Mouse (Mus musculus) cerebellum, adult 9-10 months (tissue): ENCODE results near the gene Glb1.
"Not testable (repeated sequence)": the region's sequence is repeated elsewhere in the genome, so short reads cannot be mapped to it uniquely, and the experiment has no call there.

ENCODE experiments used
- DNase-seq: peaks from one replicate; pipeline ENCODE4 v3.0.0; 2022

The Glb1 gene

GRCm38 (mm10) chr9:114502711-114503427 lies 102.0 kb downstream of the Glb1 start:
- DNase-seq, result no peak

DNA sequence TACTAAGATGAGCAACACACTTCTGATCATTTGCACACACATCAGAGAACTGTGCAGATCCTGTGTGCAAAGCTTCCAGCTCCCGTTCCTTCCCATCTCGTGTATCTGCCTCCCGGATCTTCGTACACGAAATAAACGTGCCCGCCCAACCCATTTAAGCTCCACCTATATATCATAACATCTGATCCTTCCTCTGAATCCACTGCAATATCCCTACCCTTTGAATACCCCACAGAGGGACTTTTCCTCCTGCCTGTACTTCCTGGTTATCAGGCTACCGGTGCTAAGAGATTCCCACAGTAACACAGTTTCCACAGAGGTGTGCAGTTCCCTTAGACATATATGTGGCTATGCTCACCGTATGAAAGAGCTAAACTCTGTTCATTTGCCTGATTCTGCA lies 103.9 kb downstream of the Glb1 start, which contains the start of gene Ccr4:
Gene Ccr4, minus strand, starts transcription at position 101 of the 400 bp plus-strand sequence.
- DNase-seq, result no peak

GRCm38 (mm10) chr9:114506564-114506963 lies 105.7 kb downstream of the Glb1 start:
- no peak for DNase-seq

DNA sequence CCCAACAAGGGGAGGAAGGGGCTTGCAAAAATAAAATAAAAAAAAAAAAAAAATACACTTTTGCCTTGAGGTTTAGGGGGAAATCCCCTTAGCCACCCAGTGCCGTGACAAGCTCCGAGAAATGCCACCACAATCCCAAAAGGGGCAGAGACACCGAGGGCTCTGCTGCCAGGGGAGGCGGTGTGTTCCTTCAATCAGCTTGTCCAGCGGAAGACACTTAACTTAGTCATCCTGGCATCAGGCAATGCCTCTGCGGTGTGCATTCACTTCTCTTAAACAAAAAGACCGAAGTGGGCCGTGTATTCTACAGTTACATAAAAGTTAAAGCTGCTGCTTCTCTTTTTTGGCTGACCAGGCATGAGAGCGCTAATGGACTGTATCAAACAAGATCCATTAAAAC lies 106.5 kb downstream of the Glb1 start:
- DNase-seq, result no peak

DNA sequence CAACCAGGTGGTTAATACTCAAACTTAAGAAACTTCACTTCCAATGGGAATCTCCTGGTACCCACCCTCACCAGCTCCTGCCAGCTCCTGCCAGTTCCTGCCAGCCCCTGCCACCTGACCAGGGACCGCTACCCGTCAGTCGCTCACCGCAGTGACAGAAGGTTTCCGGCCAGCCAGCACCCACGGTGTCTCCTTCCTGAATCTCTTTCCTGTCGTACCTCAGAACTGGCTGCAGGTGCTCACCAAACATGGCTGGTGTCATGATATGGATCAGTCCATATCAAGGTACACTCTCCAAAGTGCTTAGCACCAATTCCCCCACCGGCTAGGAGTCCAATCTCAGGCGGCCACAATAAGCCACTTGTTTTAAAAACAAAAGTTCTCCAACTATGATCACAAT lies 108.9 kb downstream of the Glb1 start:
- DNase-seq, result no peak

DNA sequence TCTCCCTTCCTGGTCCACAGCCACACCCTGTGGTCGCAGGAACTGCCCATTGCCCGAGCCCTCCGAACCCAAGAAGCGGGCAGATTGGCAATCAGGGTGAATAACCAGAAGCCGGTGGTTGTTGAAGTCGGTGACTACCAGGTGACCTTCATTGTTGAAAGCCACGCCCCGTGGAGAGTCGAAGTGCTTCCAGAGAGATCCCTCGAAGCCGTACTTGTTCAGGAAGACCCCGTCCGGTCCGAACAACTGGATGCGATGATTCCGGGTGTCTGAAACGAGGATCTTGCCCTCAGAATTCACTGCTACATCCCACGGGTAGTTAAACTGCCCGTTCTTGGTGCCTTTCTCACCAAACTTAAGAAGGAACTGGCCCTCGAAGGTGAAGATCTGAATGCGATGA lies 112.0 kb downstream of the Glb1 start:
- DNase-seq, result no peak

DNA sequence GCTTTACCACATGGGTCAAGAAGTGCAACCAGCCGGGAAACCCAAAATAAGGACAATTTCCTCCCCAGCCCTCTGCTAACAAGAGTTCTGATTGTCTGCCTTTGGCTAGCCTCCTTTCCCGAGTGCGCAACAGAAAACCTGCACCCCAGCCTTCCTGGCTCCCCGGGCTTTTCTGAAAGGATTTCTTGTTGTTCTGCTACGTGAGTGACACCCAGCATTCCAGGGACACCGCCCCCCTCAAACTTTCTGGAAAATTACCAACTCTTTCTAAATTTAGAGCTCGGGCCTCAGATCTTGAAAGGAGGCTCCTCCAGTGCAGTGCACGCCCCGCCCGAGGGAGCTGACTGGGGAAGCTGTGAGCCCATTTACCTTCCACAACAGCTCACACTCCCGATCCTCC lies 114.5 kb downstream of the Glb1 start, which contains the start of gene C130032M10Rik:
Gene C130032M10Rik, plus strand, starts transcription at position 334 of the 400 bp plus-strand sequence.
- DNase-seq, result no peak

- no peak for DNase-seq
These were observed 117.1 kb downstream of the Glb1 start for GRCm38 (mm10) chr9:114517924-114518497.

DNA sequence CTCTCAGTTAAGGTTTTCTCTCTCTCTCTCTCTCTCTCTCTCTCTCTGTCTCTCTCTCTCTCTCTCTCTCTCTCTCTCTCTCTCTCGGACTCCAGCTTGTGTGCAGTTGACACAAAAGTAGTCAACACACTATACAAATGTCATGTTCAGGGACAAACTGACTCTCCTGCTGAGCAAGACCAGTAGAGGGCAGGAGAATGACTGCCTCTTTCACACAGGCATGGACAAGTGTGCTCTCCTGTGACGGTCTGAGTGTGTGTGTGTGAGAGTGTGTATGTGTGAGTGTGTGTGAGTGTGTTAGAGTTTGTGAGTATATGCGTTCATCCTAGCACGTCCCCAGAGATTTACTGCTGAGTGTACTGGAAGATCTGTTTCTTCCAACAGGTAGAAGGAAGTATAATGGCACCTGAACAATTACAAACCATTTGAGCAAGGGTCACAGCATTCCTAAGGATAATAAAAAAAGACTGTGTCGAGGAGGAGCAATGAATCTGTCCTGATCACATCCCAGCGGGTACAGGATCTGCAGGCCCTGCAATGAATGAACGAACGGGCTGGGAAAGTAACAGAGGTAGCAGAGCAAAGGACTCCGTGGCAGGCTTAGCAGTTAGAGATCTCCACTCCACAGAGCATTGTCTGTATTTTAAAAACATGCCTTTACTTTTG lies 118.1 kb downstream of the Glb1 start:
- DNase-seq, result no peak

DNA sequence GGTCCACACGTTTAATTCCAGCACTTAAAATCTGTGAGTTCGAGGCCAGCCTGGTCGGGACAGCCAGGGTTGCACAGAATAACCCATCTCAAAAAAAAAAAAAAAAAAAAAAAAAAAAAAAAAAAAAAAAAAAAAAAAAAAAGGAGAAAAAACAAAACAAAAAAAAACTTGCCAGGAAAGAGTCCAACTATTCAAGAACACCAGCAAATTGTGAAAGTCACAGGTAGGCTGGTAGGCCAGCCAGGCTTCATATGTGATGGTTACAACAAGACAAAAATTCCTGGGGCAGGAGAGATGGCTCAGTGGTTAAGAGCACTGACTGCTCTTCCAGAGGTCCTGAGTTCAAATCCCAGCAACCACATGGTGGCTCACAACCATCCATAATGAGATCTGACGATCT lies 119.7 kb downstream of the Glb1 start:
- DNase-seq, result not testable (repeated sequence)

DNA sequence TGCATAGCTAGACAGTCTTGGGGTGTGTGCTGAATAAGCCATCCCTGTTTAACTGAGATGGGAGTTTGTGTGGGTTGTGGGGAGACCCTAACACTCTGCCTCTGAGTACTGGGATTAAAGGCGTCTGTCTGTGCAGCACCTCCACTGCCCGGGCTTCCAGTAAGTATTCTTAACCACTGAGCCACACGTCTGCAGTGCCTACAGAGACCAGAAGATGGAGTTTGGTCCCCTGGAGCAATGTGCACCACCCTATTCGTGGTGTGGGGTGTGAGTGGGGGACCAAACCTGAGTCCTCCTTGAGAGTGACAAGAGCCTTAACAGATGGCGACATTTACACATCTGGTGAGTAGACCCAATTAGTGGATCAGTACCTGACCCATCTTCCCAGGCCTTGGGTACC lies 121.2 kb downstream of the Glb1 start:
- no peak for DNase-seq

DNA sequence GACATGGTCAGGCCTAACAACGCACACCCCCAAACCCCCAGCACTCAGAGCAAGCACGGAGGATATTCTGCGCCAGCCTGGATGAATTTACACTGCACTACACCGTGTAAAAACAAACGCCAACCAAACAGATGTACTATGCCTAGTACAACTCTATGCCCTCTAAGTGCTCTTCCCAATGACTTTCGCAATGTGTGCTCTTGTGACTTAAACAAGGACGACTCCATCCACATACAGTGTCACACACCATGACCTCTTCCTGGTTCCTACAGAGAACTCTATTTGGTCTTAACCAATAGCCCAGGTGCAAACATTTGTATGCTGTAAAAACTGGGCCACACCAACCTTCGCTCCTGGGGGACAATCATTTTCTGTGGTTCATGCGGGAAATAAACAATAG lies 121.6 kb downstream of the Glb1 start:
- DNase-seq, result no peak
